Mouse (Mus musculus) R1 (cell line): ENCODE results near the gene 3425401B19Rik.

ENCODE experiments used
- DNase-seq: peaks from one replicate; pipeline ENCODE4 v3.0.0-alpha.2; 2018; ENCODE audit warnings: low read depth, low spot score

Gene 3425401B19Rik

DNA sequence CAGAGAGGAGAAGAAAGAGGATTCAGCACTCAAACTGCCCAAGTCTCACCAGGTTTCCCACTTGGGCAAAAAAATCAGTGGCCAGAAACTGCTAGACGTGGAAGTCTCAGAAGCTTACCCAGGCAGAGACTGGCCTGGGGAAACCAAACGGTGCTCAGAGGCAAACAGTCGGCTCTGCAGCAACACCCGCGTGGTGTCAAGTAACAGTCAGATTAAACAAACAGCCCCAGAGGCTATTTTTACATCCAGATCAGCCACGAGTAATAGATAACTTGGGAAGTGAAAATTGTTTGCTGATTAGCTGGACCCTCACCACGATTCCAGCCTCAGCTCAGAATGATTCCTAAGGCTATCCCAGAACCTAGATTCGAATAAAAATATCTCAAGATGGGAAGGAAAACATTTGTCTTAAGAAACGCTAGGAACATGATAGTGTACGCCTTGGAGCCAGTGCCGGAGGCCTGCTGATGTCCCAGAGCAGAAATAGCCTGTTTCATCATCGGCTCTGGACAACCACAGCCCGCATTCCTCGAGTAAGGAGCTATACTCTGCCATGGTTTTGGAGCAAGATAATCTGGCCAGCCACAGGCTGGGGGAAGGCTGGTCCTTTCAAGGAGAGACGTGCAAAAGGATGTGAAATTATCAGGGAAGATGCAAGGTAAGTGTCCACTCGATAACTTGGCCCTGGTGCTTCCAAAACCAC is at the start of gene 3425401B19Rik:
3425401B19Rik (minus strand) TSS at position 170 of the 703 bp plus-strand sequence.
- no peak for DNase-seq

DNA sequence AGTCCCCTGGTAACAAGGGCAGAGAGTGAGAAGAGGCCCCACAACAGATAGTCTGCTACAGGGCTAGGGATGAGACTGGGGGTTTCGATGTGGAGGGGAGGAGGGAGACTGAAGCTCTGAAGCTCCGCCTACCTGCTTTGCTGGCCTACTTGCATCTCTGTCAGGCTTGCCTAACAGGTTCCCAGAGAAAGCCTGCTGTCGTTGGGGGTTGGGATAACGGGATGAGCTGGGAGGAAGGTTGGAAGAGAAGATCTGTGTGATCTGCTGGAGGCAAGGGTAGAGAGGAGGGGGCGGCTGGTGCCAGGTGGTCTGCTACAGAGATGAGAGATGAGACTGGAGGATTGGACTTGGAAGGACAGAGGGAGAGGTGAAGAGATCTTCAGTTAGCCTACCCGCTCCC is 47.9 kb upstream of the 3425401B19Rik start:
- no peak for DNase-seq

- no peak for DNase-seq
Observed at GRCm38 (mm10) chr14:32726864-32727263, 41.8 kb upstream of the 3425401B19Rik start.

DNA sequence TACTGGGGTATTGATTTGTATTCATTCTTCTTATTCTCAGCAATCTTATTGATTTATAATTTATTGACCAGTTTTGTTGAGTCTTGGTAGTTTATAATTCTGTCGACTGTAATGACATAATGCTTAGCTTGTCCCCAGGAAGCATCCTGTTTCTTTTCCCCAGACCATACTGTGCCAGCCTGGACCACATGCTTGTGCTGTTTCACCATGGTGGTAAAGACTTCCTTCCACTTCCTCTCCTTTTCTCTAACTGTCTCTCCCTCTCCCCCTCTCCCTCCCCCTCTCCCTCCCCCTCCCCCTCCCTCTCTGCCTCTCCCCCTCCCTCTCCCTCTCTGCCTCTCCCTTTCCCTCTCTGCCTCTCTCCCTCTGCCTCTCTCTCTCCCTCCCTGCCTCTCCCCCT is 36.4 kb upstream of the 3425401B19Rik start:
- DNase-seq, result no peak

- DNase-seq, result no peak
Observed at GRCm38 (mm10) chr14:32716763-32717439, 31.8 kb upstream of the 3425401B19Rik start.

- no peak for DNase-seq
Observed at GRCm38 (mm10) chr14:32715489-32715888, 30.4 kb upstream of the 3425401B19Rik start.

DNA sequence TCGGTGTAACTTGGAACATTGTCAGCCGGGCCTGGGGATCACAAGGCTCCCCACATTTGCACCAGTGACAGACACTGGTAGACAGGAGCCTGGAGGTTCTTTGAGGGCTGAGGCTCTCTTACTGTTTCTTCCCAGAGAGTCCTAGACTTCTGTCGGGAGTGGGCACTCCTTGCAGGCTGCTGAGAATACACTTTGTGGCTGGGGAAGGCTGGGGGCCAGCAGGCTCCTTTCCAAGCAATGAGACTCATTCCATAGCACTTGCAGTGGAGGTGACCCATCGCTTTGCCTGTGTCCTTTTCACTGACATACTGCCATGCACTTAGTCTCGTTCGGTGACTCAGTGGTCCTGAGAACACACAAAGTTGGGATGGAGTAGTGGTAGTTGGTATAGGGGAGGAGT is 30.0 kb upstream of the 3425401B19Rik start:
- no peak for DNase-seq

- DNase-seq, result no peak
Observed at GRCm38 (mm10) chr14:32709861-32710260, 24.8 kb upstream of the 3425401B19Rik start.

DNA sequence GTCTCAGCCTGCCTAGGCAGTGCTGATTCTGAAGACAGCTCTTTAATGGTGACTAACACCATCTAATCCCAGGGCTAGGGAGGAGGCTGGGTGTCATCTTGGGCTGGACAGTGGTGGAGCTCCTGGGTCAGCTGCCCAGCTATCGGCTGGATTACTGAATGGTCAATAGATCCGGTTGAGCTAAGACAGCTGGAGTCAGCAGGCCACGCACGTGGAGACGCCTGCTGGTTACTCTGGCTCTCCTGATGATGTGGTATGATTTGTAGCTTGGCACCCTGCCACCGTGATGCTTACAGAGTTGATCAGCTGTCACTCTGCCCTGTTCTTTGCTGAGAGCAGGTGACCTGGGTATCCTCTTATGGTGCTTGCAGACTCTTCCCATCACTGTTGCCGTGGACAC is 23.7 kb upstream of the 3425401B19Rik start:
- no peak for DNase-seq

- DNase-seq, result peak; percentile 16
Observed at GRCm38 (mm10) chr14:32707938-32708337, 22.8 kb upstream of the 3425401B19Rik start.

DNA sequence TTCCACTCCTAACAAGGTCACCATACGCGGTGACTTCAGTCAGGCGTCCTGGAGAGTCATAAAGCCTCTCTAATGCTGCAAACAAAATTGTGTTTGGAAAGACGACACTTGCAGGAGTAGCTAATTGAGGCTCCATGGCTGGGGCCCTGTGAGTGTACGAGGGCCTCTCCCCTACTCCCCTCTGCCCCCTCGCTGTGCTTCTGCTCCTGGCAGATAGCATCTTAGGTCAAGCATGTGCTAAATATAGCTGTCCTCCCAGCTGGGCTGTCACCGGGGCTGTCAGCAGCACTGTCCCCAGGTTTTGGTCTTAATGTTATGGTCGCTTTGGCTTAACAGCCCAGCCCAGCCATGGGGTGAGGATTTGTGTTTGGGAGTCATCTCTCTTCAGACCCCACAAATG is 15.9 kb upstream of the 3425401B19Rik start:
- DNase-seq, result no peak

GRCm38 (mm10) chr14:32698556-32698955 is 13.5 kb upstream of the 3425401B19Rik start:
- no peak for DNase-seq

DNA sequence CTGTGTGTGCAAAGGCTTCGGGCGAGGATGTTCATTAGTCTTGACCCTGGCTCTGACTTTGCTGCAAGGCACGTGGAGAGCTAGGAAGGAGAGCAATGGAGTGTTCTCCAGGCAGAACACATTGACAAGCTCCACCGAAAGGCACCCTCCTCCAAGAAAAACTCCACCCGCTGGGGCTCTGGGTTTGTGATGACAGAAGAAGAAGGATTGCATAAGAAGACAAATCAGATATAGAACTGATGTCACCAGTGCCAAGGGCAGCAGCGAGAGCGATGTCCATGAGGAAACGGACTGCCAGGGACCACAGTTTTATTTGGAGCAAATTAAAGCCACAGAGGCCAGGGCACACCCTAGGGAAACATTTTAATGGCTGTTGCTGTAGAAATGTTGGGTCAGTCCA is 12.7 kb upstream of the 3425401B19Rik start:
- no peak for DNase-seq

DNA sequence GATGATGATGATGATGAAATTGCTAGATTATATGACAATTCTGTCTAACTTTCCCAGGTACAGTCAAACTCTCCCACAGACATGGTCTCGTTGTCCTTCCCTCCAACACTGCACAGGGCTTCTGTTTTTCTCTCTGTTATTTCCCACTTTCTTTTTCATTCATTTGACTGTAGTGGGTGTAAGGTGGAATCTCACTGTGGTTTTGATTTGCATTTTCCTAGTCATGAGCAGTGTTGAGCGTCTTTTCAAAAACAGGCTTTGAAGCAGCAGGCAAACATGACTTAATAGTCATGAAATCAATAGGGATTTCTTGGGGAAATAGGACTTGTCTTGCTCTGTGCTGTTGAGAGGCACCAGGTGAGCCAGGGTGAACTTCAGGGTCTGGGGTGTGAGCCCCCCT is 11.3 kb upstream of the 3425401B19Rik start:
- no peak for DNase-seq

- DNase-seq, result no peak
Observed at GRCm38 (mm10) chr14:32695906-32696305, 10.8 kb upstream of the 3425401B19Rik start.

- no peak for DNase-seq
Observed at GRCm38 (mm10) chr14:32684735-32685105, 373 bp downstream of the 3425401B19Rik start.

GRCm38 (mm10) chr14:32683982-32684734 is 935 bp downstream of the 3425401B19Rik start:
- no peak for DNase-seq

- DNase-seq, result no peak
Observed at GRCm38 (mm10) chr14:32683251-32683838, 1.7 kb downstream of the 3425401B19Rik start.

GRCm38 (mm10) chr14:32682536-32682935 is 2.6 kb downstream of the 3425401B19Rik start:
- DNase-seq, result peak; percentile 18

- no peak for DNase-seq
Observed at GRCm38 (mm10) chr14:32681603-32682002, 3.5 kb downstream of the 3425401B19Rik start.

- DNase-seq, result no peak
Observed at GRCm38 (mm10) chr14:32678565-32678964, 6.5 kb downstream of the 3425401B19Rik start.

- no peak for DNase-seq
Observed at GRCm38 (mm10) chr14:32673178-32673577, 11.9 kb downstream of the 3425401B19Rik start.
